Mouse (Mus musculus) heart, adult 2 months (tissue): ENCODE measurements around the gene Golgb1.

Experiments used
- CTCF ChIP-seq: fragments of 200-600 bp; IDR thresholded peaks from 2 replicates; pipeline ENCODE4 v1.8.1; 2022; ENCODE audit warnings: antibody characterized with exemption, mild to moderate bottlenecking, moderate library complexity
- EP300 ChIP-seq: fragments of 200-500 bp; IDR thresholded peaks from 2 replicates; pipeline ENCODE4 v1.6.1; 2011; ENCODE audit warnings: low read depth, low read length, control low read depth; ENCODE audit not compliant: insufficient read depth
- POLR2A ChIP-seq: fragments of 200-500 bp; IDR thresholded peaks from 2 replicates; pipeline ENCODE4 v1.6.1; 2011; ENCODE audit warnings: mild to moderate bottlenecking, low read depth, low read length, control low read depth; ENCODE audit not compliant: insufficient read depth

- TF ChIP-seq EP300 (no peak), CTCF (no peak), POLR2A (no peak)
Observed at GRCm38 (mm10) chr16:36869442-36869841, 5.5 kb upstream of the Golgb1 start.
